Mouse (Mus musculus): ENCODE measurements around the gene Hfe2.
"Not testable (repeated sequence)": the region's sequence is repeated elsewhere in the genome, so short reads cannot be mapped to it uniquely, and the experiment has no call there.

The Hfe2 gene

DNA sequence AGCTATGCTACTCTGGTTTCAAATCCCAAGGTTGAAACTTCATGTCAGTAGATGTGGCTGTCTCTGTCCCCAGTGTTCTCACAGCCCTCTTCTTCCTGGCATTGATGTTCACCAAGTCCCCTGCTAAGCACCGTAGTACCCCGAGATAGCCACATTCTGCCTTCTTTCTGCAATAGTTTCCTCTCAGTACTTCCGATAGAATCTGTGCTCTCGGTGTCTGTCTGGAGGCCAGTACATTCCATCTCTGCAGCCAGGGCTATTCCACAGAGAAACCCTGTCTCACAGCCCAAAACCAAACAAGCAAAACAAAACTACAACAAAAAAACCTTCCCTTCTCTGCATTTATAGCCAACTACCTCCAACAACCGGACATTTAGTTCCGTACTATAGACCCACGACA, 28.8 kb upstream of the Hfe2 start:
- in situ Hi-C loops (cut with MboI, MseI): no loop called here

DNA sequence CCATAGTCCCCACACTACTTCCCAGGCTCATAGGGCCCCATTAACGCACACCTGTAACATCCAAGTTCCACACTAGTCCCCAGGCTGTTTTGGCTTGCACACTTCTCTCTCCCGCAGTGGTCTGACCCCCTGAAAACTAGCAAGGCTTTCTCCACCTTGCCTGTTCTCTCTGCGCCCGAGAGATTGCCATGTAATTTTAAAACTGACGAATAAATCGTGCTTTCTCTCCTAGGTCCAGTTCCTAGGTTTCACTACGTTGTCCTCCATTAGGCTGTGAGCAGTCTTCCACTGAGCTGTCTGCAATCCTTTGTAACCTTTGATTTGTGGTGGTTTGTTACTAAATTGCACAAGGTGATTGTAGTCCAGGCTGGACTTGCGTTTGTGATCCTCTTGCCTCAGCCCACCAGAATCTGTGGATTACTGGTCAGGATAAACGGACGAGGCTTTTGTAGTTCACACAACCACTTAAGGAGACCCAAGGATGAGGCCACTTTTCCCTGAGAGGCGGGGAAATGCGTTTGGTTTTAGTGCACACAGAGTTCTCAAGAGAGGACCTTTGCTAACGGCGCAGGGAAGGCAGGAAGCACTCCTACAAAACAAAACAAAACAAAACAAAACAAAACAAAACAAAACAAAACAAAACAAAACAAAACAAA, 28.2 kb upstream of the Hfe2 start:
- in situ Hi-C loops (cut with MboI, MseI): not testable (repeated sequence)

DNA sequence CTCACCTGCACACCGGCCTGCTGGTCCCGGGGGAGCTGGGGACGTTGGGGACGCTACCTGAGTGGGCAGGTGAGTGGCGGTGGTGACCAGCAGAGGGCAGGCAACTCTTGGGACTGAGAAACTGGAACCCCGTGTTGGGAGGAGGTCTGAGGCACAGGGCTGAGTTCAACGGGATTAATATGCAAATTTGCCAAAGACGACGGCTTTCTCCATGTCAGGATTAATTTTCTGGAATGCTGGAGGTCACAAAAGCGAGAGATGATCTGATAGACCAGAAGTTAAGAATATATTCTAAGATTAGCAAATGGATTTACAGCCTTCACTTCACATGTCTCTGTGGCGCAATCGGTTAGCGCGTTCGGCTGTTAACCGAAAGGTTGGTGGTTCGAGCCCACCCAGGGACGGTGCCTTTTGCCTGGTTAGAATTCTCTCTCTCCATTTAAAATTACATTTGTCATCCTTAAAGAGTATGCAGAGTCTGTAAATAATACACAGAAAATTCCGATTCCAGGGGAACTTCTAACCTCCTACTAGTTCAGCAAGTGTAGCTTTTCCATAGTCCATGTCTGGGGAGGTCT, 27.4 kb upstream of the Hfe2 start:
- in situ Hi-C loops (cut with MboI, MseI): no loop called here

DNA sequence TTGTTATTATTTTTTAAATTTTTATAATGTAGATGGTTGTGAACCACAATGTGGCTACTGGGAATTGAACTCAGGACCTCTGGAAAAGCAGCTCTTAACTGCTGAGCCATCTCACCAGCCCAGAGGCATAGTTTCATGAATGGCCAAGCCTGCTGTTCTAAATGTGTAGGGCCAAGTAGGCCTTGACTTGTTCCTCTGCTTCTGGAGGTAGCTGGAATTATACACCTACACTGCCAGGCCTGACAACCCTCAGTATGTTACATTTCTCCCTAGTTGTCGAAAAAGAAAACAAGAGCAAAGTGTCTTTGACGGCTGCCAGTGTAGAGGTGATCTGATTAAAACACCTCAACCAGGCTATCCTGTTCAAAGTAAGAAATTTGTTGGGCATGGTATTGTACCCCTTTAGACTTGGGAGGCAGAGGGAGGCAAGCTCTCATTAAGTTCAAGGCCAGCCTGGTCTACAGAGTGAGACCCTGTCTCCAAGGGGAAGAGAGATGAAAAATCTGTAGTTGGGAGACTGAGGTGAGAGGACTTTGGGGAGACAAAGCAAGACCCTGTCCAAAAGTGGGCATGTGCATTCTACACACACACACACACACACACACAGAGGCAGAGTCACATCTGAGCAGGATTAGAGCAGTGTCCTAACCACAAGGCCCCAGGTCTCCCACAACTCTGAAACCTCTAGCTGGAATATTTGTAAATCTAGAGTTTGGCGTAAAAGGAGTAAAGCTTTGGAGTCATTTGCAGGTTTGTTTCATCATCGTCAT, 26.3 kb upstream of the Hfe2 start:
- in situ Hi-C loops (cut with MboI, MseI): no loop called here

DNA sequence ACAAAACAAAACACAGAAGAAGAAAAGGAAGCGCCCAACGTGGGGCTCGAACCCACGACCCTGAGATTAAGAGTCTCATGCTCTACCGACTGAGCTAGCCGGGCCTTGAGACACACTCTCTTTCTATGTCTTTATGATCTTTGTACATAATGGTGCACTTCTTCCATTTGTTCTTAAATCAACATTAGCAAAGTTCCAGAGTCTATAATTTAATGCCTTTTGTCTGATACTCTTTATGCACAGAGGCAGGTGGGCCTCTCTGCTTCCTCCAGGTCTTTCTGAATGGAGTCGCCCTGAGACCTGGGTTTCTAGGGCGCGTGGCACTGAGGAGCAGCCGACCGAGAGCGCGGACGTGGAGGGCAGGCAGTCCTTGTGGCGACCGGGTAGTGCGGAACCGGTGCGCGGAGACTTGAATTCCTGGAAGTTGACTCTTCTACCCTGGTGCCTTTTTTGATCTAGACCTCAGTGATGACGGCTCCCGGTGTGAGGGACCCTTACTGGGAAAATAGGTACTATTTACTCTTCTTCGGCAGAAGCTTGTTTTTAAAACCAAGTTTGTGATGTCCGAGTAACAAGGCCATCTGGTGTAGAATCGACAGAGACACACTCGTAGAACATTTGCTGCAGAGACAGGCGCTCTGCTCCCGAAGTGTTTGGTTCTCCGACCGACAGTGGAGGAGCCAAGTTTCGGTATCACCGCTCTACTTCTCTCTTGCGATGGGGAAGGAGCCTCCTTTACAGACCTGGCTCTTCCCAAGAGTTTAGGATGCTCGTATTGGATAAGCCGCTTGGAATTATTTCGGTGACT, 25.3 kb upstream of the Hfe2 start:
- in situ Hi-C loops (cut with MboI, MseI): no loop called here

DNA sequence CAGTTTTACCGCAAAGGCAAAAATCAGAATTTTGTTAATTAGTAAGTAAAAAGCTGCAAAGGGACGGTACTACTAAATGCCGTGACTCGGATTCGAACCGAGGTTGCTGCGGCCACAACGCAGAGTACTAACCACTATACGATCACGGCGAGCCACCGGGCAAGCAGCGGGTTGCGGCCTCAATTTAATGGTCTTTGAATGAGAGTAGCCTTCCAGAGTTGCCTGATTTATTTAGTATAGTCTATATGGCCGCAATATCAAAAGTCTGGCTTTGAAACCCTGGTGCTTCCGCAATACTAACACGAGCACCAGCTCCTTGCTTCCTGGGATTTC, 24.7 kb upstream of the Hfe2 start:
- in situ Hi-C loops (cut with MboI, MseI): no loop called here

DNA sequence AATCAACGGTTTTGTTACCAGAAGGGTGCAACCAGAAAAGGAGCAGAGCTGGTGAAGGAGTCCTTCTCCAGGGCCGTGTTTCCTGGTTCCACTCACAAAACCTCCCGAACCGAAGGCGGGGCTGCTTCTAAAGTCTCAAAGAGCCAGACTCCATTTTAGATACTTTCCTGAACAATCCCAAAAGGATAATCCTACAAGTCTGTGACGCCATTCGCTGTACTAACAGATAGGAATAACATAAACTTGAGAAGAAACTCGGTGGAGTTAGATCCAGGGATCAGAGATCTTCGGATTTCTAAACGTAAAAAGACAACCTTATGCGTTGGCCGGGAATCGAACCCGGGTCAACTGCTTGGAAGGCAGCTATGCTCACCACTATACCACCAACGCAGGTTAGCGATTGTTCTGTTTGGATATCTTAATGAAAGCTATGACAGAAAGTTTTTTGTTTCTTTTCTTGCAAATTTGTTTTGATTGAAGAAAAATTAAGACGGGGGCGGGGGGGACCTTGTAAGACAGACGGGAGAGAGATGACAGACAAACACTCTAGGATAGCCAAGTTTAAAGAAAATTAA, 24.2 kb upstream of the Hfe2 start:
- in situ Hi-C loops (cut with MboI, MseI): no loop called here

DNA sequence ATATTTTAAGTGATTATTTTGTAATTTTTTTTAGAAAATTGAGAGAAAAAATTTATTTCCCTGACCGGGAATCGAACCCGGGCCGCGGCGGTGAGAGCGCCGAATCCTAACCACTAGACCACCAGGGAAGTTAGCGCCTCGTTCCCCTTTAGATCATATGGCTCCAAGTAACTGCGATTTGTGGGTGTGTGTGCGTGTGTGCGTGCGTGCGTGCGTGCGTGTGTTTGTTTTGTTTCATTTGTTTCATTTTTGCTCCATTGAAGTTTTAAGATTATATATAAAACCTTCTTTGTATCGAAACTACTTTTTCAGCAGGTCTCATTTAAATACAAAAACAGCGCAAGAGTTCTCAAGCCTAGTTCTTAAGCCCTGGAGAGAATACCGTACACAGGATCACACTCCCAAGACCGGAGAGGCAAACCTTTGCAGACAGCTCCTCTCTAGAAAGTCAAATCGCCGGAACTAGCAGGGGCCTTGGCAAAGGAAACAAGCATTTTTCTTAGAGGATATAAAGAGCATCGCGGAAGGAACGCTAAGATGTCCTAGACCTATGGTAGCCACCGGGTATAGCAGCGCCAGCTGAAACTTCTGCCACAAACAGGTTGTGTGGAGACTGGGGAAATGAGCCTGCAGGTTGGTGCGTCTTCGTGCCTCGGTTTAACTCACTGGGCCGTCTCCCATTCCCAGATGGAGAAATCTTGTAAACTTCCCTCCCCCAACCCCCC, 23.4 kb upstream of the Hfe2 start:
- in situ Hi-C loops (cut with MboI, MseI): no loop called here

DNA sequence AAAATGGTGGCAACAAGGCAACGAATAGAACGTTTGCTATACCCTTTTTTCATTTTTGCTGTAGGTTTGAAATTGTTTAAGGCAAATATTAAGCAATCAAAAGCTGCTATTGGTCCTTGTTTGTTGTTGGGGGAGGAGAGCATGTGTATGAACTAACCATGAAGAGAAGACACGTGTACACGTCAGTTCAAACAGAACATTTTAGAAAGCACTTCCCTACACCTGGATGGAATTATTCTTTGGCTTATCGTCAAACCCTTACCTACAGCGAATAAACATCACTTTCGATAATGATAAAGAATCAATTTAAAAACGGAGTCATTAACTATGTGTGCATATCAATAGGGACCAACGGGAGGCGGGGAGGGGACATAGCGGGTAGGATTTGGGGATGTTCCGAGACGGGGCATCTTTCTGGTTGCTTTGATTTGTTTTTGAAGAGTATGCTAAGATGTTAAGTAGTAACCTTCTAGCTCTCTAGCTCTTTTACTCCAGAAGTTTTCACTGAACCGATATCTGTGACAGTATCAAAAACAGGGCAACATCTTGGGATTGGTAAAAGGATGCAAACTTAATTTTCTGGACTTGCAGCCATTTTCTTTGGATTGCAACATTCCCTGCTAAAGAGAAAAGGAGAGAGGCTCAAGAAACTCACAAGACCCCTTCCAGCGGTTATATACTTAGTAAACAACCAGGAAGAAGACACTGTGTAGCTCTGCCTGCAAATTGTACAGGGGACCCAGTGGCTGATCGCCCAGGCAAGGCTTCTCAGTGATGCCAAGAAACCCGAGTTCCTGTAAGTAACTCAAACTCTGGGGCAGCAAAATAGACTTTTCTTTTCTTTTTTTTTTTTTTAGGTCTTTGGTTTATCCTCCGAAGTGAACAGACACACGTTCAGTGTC, 22.5 kb upstream of the Hfe2 start:
- in situ Hi-C loops (cut with MboI, MseI): no loop called here

DNA sequence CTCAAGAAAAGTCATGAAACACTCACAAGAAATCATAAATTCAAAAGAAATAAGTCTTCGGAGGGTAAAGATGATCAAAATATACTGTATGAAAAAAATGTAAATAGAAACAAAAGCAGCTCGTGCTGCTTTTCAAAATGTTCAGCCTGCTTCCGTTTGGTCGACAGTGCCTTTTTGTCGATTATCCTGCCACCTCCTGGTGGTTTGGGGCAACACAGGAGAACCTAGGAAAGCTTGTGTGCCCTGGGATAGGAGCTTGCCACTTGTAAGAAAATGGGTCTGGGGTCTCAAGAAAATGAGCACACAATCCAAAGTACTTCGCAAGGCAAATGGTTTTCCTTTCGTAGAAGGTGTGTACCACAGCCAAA, 21.9 kb upstream of the Hfe2 start:
- in situ Hi-C loops (cut with MboI, MseI): no loop called here

DNA sequence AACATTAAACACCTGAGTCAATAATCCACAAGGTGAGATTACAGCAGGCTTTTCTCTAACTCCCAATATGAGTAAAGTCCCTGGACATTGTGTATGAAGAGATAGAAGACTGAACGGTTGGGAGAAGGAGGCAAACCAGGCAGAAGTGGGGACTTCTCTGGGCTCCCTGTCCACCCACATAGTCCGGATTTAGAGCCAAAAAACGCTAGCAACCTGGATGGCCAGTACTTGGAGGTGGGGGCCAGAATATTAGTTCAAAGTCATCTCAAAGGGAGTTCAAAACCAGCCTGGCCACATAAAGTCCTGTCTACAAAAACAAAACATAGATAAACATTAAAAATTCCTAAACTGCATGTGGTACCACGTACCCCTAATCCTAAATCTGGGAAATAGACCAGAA, 21.0 kb upstream of the Hfe2 start:
- in situ Hi-C loops (cut with MboI, MseI): no loop called here

DNA sequence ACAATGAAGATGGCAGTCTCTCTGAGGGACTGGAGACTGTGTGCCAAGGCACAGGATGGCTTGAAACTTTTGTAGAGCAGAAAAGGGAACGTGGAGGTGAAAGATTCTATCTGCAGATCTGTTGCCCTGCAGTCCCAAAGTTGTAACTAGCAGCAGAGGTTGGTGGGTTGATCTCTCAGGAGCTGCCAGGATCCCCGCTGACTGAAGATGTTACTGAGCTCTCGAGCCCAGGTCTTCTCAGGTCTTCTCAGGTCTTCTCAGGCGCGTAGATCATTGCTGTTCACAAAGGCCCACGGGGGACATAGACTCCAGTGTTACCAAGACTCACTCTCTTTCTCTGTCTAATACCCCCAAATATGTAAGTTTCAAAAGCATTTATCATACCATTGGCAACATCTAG, 20.0 kb upstream of the Hfe2 start:
- in situ Hi-C loops (cut with MboI, MseI): no loop called here

DNA sequence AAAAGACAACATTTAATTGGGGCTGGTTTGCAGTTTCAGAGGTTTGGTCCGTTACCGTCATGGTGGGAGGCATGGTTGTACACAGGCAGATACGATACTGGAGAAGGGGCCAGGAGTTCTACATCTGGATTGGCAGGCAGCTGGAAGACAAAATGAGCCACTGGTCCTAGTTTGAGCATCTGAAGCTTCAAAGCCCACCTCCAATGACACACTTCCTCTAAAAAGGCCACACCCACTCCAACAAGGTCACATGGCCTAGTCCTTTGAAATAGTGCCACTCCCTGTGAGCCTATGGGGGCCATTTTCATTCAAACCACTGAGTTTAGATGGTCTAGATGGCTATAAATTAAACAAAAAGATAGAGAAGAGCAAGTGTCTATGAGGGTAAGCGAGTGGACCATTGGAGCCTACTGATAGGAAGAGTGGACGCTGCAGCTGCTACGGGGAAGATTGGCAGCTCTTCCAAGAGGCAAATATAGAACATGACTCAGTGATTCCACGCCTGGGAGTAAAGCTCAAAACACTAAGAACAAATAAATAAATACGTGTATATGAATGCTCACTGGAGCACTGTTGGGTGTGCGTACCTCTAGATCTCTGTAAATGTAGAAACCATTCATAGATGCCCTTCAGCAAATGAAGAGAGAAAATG, 18.4 kb upstream of the Hfe2 start:
- in situ Hi-C loops (cut with MboI, MseI): no loop called here

DNA sequence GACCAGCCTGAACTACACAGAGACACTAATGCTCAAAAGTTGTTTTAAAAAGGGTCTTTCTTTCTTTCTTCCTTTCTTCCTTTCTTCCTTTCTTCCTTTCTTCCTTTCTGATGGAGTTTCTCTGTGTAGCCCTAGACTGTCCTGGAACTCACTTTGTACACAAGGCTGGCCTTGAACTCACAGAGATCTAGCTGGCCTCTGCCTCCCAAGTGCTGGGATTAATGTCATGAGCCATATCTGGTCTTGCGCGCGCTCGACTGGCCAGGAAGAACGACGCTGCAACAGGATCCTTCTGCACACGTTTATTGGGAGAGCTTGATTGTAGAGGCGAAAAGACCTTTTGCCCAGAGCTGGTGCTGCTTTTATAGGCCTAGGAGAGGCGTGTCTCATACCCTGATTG, 17.0 kb upstream of the Hfe2 start:
- in situ Hi-C loops (cut with MboI, MseI): not testable (repeated sequence)

DNA sequence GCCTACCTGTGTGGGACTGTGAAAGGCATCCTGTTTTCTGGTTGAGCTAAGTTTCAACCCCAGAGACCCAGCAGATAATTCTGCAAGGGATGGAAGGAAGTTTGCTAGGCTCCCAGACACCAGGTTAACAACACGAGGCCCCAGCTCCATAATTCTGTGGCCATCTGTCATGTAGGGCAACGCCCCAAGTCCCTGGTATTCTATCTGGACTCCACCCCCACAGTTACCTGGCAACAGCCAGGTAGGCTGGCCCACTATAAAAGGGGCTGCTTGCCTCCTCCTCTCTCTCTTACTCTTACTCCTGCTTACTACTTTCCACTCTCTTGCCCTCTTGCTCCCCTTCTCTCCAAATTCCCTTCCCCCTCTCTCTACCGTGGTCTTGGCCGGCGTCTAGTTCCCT, 4.8 kb upstream of the Hfe2 start:
- in situ Hi-C loops (cut with MboI, MseI): loop anchor here in 1 of 2 experiments (10.0 kb wide), 1 partner anchor 135 kb away; no protein-coding TSS in a partner anchor

DNA sequence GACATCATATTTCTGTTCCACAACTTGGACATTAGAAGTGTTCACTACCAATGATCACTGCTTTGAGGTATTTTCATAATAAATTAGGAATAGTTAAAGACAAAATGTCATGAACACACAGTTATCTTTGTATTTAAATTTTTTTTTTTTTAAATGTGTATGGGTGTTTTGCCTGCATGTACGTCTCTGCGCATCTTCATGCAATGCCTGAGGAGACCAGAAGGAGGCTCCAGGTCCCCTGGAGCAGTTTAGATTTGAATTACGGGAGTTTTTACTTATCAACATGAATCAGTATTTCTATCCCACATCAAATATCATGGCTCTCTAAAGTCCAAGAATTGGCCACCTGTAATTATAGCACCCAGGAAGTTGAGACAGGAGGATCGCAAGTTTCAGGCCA, 2.8 kb upstream of the Hfe2 start:
- in situ Hi-C loops (cut with MboI, MseI): loop anchor here in 1 of 2 experiments (10.0 kb wide), 1 partner anchor 133 kb away; no protein-coding TSS in a partner anchor

DNA sequence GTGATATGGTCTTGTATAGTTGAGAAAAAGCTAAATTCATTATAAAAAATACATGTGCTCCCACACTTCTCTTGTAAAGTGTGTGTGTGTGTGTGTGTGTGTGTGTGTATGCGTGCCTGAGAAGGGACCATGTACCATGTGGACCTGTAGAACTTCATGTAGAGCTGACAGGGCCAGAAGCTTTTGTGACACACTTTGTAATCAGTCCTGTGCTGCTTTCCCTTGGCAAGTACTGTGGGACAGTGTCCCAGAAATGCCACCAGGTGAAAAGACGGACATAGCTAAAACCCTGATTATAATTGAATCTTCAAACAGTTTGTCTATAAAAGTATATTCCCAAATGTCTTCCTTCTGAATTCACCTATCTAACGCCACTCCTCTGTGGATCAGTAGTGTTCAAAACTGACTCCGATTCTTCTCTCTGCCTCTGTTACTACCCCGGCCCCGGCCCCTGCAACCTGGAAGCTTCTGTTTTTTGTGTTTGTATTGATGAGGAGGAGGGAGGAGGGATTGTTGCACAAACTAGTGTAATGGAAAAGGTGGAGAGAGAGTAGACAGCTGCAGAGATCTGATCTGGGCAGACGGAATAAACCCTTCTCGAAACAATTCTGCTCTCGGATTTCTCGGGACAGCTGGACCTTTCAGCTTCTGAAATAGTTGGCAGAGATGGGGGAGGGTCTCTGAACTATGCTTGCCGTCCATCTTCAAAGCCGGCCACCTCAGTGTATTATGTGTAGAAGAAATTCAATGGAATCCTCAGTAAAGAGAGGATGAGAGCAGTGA, 753 bp upstream of the Hfe2 start:
- in situ Hi-C loops (cut with MboI, MseI): loop anchor here in 1 of 2 experiments (10.0 kb wide), 1 partner anchor 131 kb away; no protein-coding TSS in a partner anchor

DNA sequence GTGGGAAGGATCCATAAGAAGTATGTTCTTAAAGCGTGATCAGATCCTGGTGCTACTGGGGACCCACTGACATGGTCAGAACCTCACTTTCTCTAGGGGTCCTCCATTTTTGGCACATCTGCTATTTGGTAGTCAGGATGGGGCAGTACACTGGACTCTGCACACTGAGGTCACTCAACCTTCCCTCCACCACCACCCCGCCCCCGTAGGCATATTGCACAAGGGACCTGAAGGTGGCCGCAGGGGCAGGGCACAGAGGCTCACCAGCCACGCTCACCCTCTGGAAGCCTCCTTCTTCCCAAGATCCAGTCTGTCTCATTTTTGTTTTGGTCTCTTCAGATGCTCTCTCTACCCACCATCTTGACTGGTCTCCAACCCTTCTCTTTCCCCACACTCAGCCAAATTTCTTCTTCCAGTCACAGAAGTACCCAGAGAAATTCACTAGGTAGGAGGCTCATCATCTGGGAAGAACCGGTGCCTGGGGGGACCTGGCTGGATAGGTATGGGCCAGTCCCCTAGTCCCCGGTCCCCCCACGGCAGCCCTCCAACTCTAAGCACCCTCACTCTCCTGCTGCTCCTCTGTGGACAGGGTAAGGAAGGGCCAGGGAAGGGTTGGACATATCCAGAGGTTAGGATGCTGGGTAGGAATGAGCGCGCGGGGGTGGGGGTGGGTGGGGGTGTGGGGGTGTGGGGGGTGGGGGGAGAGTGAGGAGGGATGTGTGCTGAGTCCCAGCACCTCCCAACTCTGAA, 1.2 kb downstream of the Hfe2 start:
- in situ Hi-C loops (cut with MboI, MseI): loop anchor here in 1 of 2 experiments (10.0 kb wide), 1 partner anchor 129 kb away; no protein-coding TSS in a partner anchor

All from T-helper 17 cell (primary cell).